In the genomic region with DNA sequence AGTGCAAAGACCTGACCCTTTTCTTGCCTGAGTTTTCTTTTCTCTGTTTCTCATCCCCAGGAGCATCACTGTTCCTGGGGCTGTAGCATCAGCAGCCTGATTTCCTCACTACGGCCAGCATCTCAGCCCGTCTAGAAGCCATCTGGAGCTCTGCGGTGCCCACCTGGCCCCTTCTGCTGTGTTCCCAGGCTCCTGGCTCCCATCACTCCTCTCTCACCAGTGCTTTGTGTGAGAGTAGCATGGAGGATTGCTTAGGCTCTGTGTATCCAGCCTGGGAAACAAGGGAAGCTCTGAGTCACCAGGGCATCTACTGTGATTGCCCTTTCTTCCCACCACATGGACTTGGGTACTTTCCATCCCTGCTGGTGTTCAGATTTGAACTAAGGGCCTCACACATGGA, we compare ENCODE assay signal across 14 mouse cellular contexts. TPM values are rescaled to one million over a fixed set of nuclear protein-coding genes. Genes with fewer than 3 reads are reported as not detected.
DNase-seq lines count a peak whose midpoint lies in the region; ATAC-seq and TF ChIP-seq lines count a peak whose summit lies in the region.
"Had no signal": no experiment of that assay in that cellular context is flagged by ENCODE, and none has a peak within 500 bp of the region (broad histone marks: within the 10 kb centered on the region; RNA-seq: fewer than 3 reads in every experiment).

No protein-coding gene starts in this region.

- DNase-seq in heart, adult 11 months = peak; percentile 43
- peak; percentile 41 for DNase-seq in brain, embryonic 14.5 days (ENCODE audit: low read depth)
- DNase-seq in cerebellum, adult 2 months = peak; percentile 95 to 99
- peak; percentile 8 to 25 for DNase-seq in layer of hippocampus, adult 2 months (ENCODE audit: low spot score in 2 of 2)
- no peak for DNase-seq in thymus, postnatal 10 days (ENCODE audit: low spot score in 2 of 2)
- DNase-seq in retina, embryonic 14.5 days (ENCODE audit: low spot score) = no peak
- DNase-seq: adrenal gland, postnatal 14 days had no signal

- H3K4me3 ChIP-seq in heart, embryonic 11.5 days (ENCODE audit: low read depth, low read length) = no peak overlapping the region
- H3K4me3 ChIP-seq in cerebellum, adult 2 months (replicated peaks; ENCODE audit: insufficient read depth, low read depth, low read length) = no peak overlapping the region
- H3K4me3 ChIP-seq in layer of hippocampus, adult 2 months = no peak overlapping the region
- H3K4me3 ChIP-seq: limb, embryonic 10.5 days; liver, embryonic 12.5 days; lung, embryonic 15.5 days; neural tube, embryonic 13.5 days had no signal

- H3K27me3 ChIP-seq in heart, embryonic 11.5 days (ENCODE audit: control insufficient read depth, insufficient read depth, low read length) = no peaks in the 10 kb centered on the region
- no peaks in the 10 kb centered on the region for H3K27me3 ChIP-seq in cerebellum, adult 2 months (ENCODE audit: control insufficient read depth, insufficient read depth, low read length)
- H3K27me3 ChIP-seq: liver, embryonic 12.5 days; lung, embryonic 15.5 days; neural tube, embryonic 13.5 days had no signal

- no peak for ATAC-seq in heart, embryonic 11.5 days (replicated peaks; ENCODE audit: insufficient number of reproducible peaks, low FRiP score, low TSS enrichment)
- no peak for ATAC-seq in CD4-positive, CD25-positive, alpha-beta regulatory T cell, adult 4 months
- ATAC-seq: liver, embryonic 12.5 days; midbrain, embryonic 16.5 days had no signal

- 90% methylated on average over 3 of the region's 3 CpGs for WGBS in heart, embryonic 11.5 days (ENCODE audit: insufficient replicate concordance)
- 5% methylated on average over 3 of the region's 3 CpGs for WGBS in cerebellum, adult 2 months

- H3K4me2 ChIP-seq in heart, embryonic 11.5 days = no peak overlapping the region
- H3K4me2 ChIP-seq: liver, embryonic 12.5 days; lung, embryonic 15.5 days; neural tube, embryonic 13.5 days had no signal

- H3K36me3 ChIP-seq in heart, embryonic 11.5 days (ENCODE audit: control insufficient read depth, insufficient read depth, low read length) = no peaks in the 10 kb centered on the region
- H3K36me3 ChIP-seq: limb, embryonic 10.5 days; liver, embryonic 12.5 days; lung, embryonic 15.5 days; neural tube, embryonic 13.5 days had no signal

- no peak overlapping the region for H3K9ac ChIP-seq in heart, embryonic 11.5 days (ENCODE audit: low read depth, low read length)
- H3K9ac ChIP-seq: liver, embryonic 12.5 days; lung, embryonic 15.5 days; neural tube, embryonic 13.5 days had no signal

- no peak for TF ChIP-seq CTCF in brain, embryonic 14.5 days (IDR thresholded peaks at IDR 0.05; ENCODE audit: borderline replicate concordance, extremely low read depth, insufficient read depth, insufficient read length)
- TF ChIP-seq CTCF in cerebellum, adult 2 months (IDR thresholded peaks at IDR 0.05; ENCODE audit: borderline replicate concordance, insufficient read depth, low read depth, low read length) = no peak
- no peak for TF ChIP-seq CTCF in layer of hippocampus, adult 2 months (conservative IDR thresholded peaks at IDR 0.05)

- H3K9me3 ChIP-seq in heart, embryonic 11.5 days (replicated peaks; ENCODE audit: control insufficient read depth, low read length) = no peaks in the 10 kb centered on the region
- H3K9me3 ChIP-seq: limb, embryonic 10.5 days; liver, embryonic 12.5 days; lung, embryonic 15.5 days had no signal

- TF ChIP-seq POLR2A in brain, embryonic 14.5 days (IDR thresholded peaks at IDR 0.05; ENCODE audit: borderline replicate concordance, extremely low read depth, insufficient read depth, insufficient read length, poor library complexity, severe bottlenecking) = no peak
- peak; percentile 17; the same call in 1 of the 2 replicates for TF ChIP-seq POLR2A in cerebellum, adult 2 months (IDR thresholded peaks at IDR 0.05; ENCODE audit: borderline replicate concordance, insufficient read depth, low read length)

- H3K4me1 ChIP-seq in heart, embryonic 11.5 days (ENCODE audit: control insufficient read depth, insufficient read depth, low read length) = no peaks in the 10 kb centered on the region
- H3K4me1 ChIP-seq in cerebellum, adult 2 months (ENCODE audit: control insufficient read depth, insufficient read depth, low read length) = peaks cover 17% of the 10 kb centered on the region; the same call in 1 of the 2 replicates
- H3K4me1 ChIP-seq: limb, embryonic 10.5 days; lung, embryonic 15.5 days; neural tube, embryonic 13.5 days had no signal

- H3K27ac ChIP-seq in heart, embryonic 11.5 days (ENCODE audit: low read depth, low read length) = no peak overlapping the region
- H3K27ac ChIP-seq in cerebellum, adult 2 months (ENCODE audit: insufficient read depth, low read length) = peak overlapping the region; percentile 92
- H3K27ac ChIP-seq in layer of hippocampus, adult 2 months = peak overlapping the region; percentile 48; the same call in 1 of the 2 replicates
- H3K27ac ChIP-seq: limb, embryonic 10.5 days; liver, embryonic 12.5 days; lung, embryonic 15.5 days; neural tube, embryonic 13.5 days had no signal

RNA-seq across cellular contexts. Expression of a gene that starts 48.2 kb away (rescaled TPM):
- polyA plus RNA-seq in heart, embryonic 11.5 days (2014; fragmentation: Nextera tagmentation; extraction: Ambion mirVana) = 10.7 and 12.7 TPM in 2 replicates
- polyA plus RNA-seq in brain, embryonic 14.5 days (2012; rRNA removed) = 2.0 and 3.7 TPM in 2 replicates
- polyA plus RNA-seq in cerebellum, adult 2 months (2012; rRNA removed) = 9.6 and 12.9 TPM in 2 replicates
- 10 to 100 TPM in 1 of 2 experiments, 1 to 10 TPM in 1; 8.1 to 11.1 TPM for total RNA-seq in layer of hippocampus, adult 2 months (2021)
- 1 to 10 TPM; 3.7 to 8.2 TPM for polyA plus RNA-seq in CD4-positive, CD25-positive, alpha-beta regulatory T cell, adult 4 months (2017; shearing (Covaris generic))

Comparison
In these comparisons a context has a peak if more than half of its experiments do, and no peak if none do; other contexts are left out.
1. DNase-seq: peak in heart, adult 11 months (single experiment), brain, embryonic 14.5 days (single experiment), cerebellum, adult 2 months (2 of 2) and layer of hippocampus, adult 2 months (2 of 2); none in thymus, postnatal 10 days (0 of 2) and retina, embryonic 14.5 days (single experiment).